Mouse (Mus musculus) fibroblast of lung, adult 2 months (primary cell): ENCODE data around the gene Dnah2.
A peak's percentile ranks its signal among the peaks of the same experiment; 100 is the strongest.

Source experiments
- DNase-seq: peaks from one replicate; pipeline ENCODE4 v3.0.0-alpha.2; 2011; ENCODE audit warnings: low read depth

The Dnah2 gene

GRCm38 (mm10) chr11:69549060-69549656 lies at the start of gene Dnah2:
TSS of gene Dnah2 (minus strand) at chr11:69549110.
- DNase-seq: no peak

GRCm38 (mm10) chr11:69594853-69595252 lies 45.9 kb upstream of the Dnah2 start:
- no peak for DNase-seq

DNA sequence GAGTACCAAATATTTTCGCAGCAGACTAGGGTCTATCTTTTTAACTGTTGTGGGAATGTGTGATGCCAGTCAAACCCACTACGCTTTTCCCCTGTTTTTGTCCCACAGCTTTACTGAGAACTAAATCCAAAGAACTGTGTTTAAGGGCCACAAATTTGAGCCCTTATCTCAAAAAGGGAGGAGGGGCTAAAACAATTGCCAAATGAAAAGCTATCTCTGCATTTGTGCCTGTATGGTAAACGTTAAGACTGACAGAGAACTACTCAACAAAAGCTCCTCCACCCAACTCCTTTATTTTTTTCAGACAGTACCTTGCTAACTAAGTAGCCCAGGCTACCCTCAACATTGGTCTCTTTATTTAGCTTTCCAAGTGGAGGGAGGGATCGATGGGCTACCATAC lies 43.9 kb upstream of the Dnah2 start:
- no peak for DNase-seq

GRCm38 (mm10) chr11:69591899-69592637 lies 43.2 kb upstream of the Dnah2 start:
- no peak for DNase-seq

DNA sequence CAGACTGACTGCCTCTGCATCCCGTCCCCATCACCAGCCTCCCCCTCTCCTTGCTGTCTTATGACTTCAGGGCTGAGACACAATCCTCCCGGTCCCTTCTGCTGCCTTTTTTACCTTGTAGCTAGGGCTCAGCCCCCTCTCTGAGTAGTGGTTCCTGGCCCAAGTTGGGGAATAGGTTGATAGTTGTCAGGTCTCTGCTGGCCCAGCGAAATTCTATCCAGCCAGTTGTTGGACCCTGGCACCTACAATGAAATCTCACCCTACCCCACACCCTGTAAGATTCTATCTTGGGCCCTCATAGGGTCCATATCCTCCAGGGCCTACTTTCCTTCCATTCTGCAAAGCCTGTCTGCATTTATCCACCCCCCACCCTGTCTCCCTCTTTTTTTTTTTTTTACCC lies 42.5 kb upstream of the Dnah2 start:
- DNase-seq: no peak

GRCm38 (mm10) chr11:69590622-69591021 lies 41.7 kb upstream of the Dnah2 start:
- no peak for DNase-seq

DNA sequence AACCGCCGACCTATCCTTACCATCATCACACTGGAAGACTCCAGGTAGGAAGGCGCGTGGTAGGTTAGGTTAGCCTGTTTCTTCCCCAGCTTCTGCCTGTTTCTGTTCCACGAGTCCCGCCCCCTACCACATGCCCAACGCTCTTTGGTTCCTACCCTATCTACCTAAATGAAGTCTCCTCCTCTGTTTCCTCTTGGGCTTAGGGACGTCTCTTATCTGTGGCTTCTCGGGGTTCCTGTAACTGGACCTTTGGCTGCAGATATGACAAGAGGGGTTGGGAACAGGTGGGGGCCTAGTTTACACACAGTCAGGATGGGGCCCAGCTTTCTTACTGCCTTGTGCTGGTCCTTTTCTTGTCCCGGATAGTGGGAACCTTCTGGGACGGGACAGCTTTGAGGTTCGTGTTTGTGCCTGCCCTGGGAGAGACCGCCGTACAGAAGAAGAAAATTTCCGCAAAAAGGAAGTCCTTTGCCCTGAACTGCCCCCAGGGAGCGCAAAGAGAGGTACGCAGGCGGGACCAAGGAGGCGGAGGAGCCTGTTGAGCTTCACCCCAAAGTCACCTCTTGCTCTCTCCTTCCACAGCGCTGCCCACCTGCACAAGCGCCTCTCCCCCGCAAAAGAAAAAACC lies 40.4 kb upstream of the Dnah2 start:
- DNase-seq: no peak

- no peak for DNase-seq
Measured at GRCm38 (mm10) chr11:69585718-69586325, 36.9 kb upstream of the Dnah2 start.

- DNase-seq: no peak
Measured at GRCm38 (mm10) chr11:69584937-69585336, 36.0 kb upstream of the Dnah2 start.

DNA sequence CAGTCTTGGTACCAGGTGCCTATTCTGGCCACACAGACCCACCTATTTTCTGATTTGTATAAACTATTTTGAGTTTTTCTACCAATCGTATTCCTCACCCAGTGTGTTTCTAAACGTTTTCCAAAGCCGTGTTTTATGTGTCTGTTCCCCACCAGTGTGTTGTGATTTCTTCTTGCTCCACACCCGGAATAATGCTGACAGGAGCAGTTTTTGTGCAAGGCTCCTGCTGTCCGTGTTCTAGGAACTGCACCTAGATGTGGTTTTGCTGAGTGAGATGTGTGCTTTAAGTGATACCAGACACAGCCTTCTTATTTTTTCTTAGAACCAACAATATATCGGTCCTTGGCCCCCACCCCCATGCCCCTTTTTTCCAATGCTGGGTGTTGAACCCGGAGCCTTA lies 35.1 kb upstream of the Dnah2 start:
- no peak for DNase-seq

DNA sequence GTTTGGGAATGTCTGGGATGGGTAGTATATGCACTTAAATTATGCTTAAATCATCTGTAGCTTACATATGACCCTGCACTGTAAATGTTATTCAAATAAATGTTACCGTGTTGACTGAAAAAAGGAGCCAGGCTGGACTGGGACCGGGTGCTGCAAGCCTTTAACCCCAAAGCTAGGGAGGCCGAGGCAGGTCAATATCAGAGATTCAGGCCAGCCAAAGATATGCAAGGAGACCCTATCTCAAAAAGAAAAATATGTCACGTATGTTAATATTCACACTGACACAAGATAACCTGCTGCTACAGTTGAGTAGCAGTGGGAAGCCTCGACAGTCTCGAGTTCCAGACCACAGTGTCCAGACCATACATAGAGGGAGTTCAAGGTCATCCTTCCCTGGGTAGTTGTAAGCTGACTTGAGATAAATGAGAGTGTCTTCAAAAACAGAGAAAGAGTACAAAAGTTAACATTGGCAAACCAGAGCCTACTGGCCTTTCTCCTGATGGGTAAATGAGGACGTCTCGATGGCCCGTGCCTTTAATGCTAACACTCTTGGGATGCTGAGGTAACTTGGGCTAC lies 33.4 kb upstream of the Dnah2 start:
- no peak for DNase-seq

DNA sequence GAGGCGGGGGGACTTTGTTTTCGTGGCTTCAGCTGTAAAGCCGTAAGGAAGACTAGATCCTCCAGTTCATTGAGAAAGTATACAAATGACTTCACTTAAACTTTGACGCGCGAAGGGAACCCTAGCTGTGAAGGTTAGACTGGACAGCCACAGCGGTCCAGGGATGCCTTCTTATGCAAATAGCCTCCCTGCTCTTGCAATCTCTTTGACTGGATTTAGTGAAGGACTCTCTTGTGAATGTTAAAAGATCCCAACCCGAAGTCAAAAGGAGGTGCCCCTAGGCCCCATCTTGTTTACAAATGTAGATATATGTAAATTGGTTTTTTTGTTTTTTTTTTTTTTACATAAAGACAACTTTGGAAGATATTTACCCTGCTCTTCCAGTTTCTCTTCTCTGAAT lies 32.9 kb upstream of the Dnah2 start:
- no peak for DNase-seq

- DNase-seq: peak; percentile 82
Measured at GRCm38 (mm10) chr11:69581147-69581688, 32.3 kb upstream of the Dnah2 start.

- DNase-seq: no peak
Measured at GRCm38 (mm10) chr11:69580572-69581146, 31.7 kb upstream of the Dnah2 start.

DNA sequence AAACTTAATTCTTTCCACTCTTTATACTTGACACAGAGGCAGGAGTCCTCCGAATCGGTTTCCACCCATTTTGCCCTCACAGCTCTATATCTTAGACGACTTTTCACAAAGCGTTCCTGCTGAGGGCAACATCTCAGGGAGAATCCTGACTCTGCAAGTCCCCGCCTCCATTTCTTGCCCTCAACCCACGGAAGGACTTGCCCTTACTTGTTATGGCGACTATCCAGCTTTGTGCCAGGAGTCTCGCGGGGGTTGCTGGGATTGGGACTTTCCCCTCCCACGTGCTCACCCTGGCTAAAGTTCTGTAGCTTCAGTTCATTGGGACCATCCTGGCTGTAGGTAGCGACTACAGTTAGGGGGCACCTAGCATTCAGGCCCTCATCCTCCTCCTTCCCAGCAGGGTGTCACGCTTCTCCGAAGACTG lies 31.2 kb upstream of the Dnah2 start, which contains the start of the genes Wrap53 and Trp53:
TSS of gene Wrap53 (minus strand) at position 165 of the 424 bp plus-strand sequence.
TSS of gene Trp53 (plus strand) at position 269 of the 424 bp plus-strand sequence.
- peak; percentile 87 for DNase-seq

- DNase-seq: peak; percentile 98
Measured at GRCm38 (mm10) chr11:69579128-69580017, 30.5 kb upstream of the Dnah2 start.

- DNase-seq: no peak
Measured at GRCm38 (mm10) chr11:69578301-69578700, 29.4 kb upstream of the Dnah2 start.

GRCm38 (mm10) chr11:69576307-69576706 lies 27.4 kb upstream of the Dnah2 start:
- DNase-seq: no peak

DNA sequence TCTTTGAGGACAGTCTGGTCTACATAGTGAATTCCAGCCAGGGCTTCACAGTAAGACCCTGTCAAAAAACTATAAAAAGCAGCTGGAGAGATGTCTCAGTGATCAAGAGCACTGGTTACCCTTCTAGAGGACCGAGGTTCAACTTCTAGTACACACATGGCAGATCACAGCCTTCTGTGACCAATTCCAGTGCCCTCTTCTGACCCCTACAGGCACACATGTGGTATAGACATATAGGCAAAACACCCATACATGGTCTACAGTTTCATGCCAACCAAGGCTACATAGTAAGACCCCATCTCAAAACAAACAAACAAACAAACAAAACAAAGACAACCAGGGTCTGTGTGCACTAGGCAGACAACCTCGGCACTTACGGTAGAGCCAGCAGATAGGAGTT lies 26.3 kb upstream of the Dnah2 start:
- no peak for DNase-seq

DNA sequence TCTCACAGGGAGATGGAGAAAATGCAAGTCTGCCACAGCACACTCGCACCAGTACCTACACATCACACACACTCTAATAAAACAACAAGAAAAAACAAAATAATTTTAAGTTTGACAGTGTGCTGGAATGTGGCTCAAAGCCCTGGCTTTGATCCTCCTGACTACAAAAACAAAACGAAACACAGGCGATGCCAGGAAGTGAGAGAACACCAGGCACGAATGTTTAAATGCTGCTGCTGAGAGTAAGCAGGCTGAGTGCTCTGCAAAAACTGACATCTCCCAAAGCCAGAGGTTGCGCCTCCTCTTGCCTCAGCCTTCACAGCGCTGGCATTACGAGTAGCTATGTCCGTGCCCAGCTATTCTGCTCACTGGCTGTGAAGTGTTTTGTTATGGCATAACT lies 16.2 kb upstream of the Dnah2 start:
- no peak for DNase-seq

DNA sequence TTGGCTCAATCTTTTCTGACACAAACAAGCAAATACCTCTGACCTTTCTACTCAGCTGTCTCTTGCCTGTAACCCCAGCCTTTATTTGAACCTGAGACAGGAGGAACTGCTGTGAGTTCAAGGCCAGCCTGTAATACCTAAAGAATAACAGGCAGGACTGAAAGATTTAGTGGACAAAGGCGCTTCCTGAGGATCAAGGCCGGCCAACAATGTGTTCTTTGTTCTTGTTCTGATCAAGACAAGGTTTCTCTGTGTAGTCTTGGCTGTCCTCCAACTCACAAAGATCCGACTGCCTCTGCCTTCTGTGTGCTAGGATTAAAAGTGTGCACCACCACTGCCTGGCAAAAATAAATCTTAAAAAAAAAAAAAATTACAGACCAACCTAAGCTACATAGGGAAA lies 15.5 kb upstream of the Dnah2 start:
- no peak for DNase-seq
